Mouse (Mus musculus) embryonic fibroblast, embryonic 13.5 days (primary cell): ENCODE results near the gene Capn8. TPM values are rescaled to one million over a fixed set of nuclear protein-coding genes. Genes with fewer than 3 reads are reported as not detected.

Experiments used
- H3K27ac ChIP-seq: 2 replicates; pipeline ENCODE4 v1.5.1; 2012; ENCODE audit warnings: low read length, control low read depth, inconsistent platforms; ENCODE audit not compliant: insufficient read depth
- H3K4me1 ChIP-seq: 2 replicates; pipeline ENCODE4 v1.6.1; 2011; ENCODE audit warnings: low read length; ENCODE audit not compliant: control insufficient read depth, insufficient read depth
- H3K4me3 ChIP-seq: 2 replicates; pipeline ENCODE4 v1.5.1; 2011; ENCODE audit warnings: mild to moderate bottlenecking, control low read depth, low read length; ENCODE audit not compliant: insufficient read depth
- CTCF ChIP-seq: IDR thresholded peaks from 2 replicates; pipeline ENCODE4 v1.5.1; 2011; ENCODE audit warnings: mild to moderate bottlenecking, control low read depth, low read length, moderate library complexity, borderline replicate concordance; ENCODE audit not compliant: insufficient read depth
- POLR2A ChIP-seq: IDR thresholded peaks from 2 replicates; pipeline ENCODE4 v1.6.1; 2011; ENCODE audit warnings: low read depth, mild to moderate bottlenecking, control low read depth, low read length, moderate library complexity
- polyA plus RNA-seq: library from polyadenylated mRNA; stranded (reverse); fragments of >200 nt; gene quantifications from 2 replicates; pipeline ENCODE4 v1.2.4, GENCODE M21; 2011; ENCODE audit warnings: low read depth; ENCODE audit not compliant: missing spikeins, insufficient read length

The Capn8 gene
- not detected in 2 replicates for polyA plus RNA-seq

- Histone ChIP-seq H3K4me1 (peaks cover 11% of the 10 kb centered on the region; the same call in 1 of the 2 replicates), H3K27ac (no peak within 1 kb of the TSS), H3K4me3 (no peak within 1 kb of the TSS)
- TF ChIP-seq CTCF (no peak), POLR2A (no peak)
These were observed at the start of gene Capn8 for GRCm38 (mm10) chr1:182564408-182565120. Capn8 (plus strand) TSS chr1:182565007.

- TF ChIP-seq POLR2A (peak; percentile 59), CTCF (peak; percentile 38; the same call in 1 of the 2 replicates)
- peaks cover 38% of the 10 kb centered on the region for H3K4me1 ChIP-seq
- H3K4me3 ChIP-seq: peak within 1 kb of the TSS; percentile 94
- H3K27ac ChIP-seq: peak within 1 kb of the TSS; percentile 98
These were observed 47.8 kb upstream of the Capn8 start, which contains the start of gene Capn2 for GRCm38 (mm10) chr1:182516758-182517676. Capn2 (minus strand) TSS chr1:182517608.

GRCm38 (mm10) chr1:182517677-182518011 lies 47.2 kb upstream of the Capn8 start:
- Histone ChIP-seq H3K27ac (peak overlapping the region; percentile 98), H3K4me3 (peak overlapping the region; percentile 94), H3K4me1 (peaks cover 34% of the 10 kb centered on the region)
- TF ChIP-seq POLR2A: no peak; the same call in 1 of the 2 replicates
- TF ChIP-seq CTCF: no peak

- TF ChIP-seq POLR2A: no peak; the same call in 1 of the 2 replicates
- TF ChIP-seq CTCF: no peak
- Histone ChIP-seq H3K4me3 (no peak overlapping the region), H3K4me1 (peaks cover 34% of the 10 kb centered on the region), H3K27ac (peak overlapping the region; percentile 98)
These were observed 46.6 kb upstream of the Capn8 start for GRCm38 (mm10) chr1:182518143-182518680.

GRCm38 (mm10) chr1:182518811-182519210 lies 46.0 kb upstream of the Capn8 start:
- Histone ChIP-seq H3K4me1 (peaks cover 28% of the 10 kb centered on the region), H3K27ac (peak overlapping the region; percentile 98), H3K4me3 (no peak overlapping the region)
- TF ChIP-seq POLR2A (no peak), CTCF (no peak)

- H3K4me3 ChIP-seq: no peak overlapping the region
- peak overlapping the region; percentile 98 for H3K27ac ChIP-seq
- peaks cover 27% of the 10 kb centered on the region for H3K4me1 ChIP-seq
- TF ChIP-seq CTCF (no peak), POLR2A (no peak)
These were observed 45.5 kb upstream of the Capn8 start for GRCm38 (mm10) chr1:182519341-182519740.

GRCm38 (mm10) chr1:182520091-182520937 lies 44.5 kb upstream of the Capn8 start:
- Histone ChIP-seq H3K4me1 (peaks cover 26% of the 10 kb centered on the region), H3K4me3 (no peak overlapping the region), H3K27ac (peak overlapping the region; percentile 98)
- TF ChIP-seq POLR2A (peak; percentile 77), CTCF (no peak)

GRCm38 (mm10) chr1:182520938-182521500 lies 43.8 kb upstream of the Capn8 start:
- Histone ChIP-seq H3K4me3 (no peak overlapping the region), H3K27ac (peak overlapping the region; percentile 98), H3K4me1 (peaks cover 23% of the 10 kb centered on the region)
- no peak for TF ChIP-seq CTCF
- no peak for TF ChIP-seq POLR2A
